In the genomic region with DNA sequence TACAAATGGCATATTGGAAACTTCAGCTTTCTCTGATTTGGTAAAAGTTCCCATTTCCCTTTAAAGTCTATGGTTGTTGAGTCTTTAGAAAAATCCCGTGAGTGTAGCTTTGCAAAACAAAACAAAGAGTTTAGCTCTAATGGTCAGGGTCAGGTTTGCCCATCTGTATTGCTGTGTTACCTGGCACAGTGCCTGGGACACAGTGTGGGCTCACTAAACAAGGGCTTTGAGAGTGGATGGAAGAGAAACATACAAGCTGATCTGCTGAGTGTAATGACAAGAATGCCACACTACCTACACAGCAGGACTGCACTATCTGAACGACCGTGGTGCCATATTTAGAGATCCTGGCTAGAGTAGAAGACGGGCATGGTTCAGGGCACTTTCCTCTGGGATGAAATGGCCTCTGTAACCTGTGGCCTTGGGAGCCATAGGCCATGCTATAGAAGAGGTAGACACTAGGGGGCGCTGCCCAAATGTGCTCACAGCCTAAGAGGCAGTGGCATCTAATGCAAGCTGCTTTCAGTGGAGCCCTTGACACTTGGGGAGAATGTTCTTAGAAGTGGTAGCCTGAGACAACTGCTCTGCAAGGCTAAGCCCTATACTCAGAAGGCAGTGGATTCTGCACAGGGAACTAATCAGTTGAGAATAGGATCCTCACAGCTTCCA, we compare ENCODE assay signal across 9 mouse cellular contexts. TPM values are rescaled to one million over a fixed set of nuclear protein-coding genes. Genes with fewer than 3 reads are reported as not detected.
A peak's percentile ranks its signal among the peaks of the same experiment; 100 is the strongest.
DNase-seq lines count a peak whose midpoint lies in the region; ATAC-seq and TF ChIP-seq lines count a peak whose summit lies in the region.
"Had no signal": no experiment of that assay in that cellular context is flagged by ENCODE, and none has a peak within 500 bp of the region (broad histone marks: within the 10 kb centered on the region; RNA-seq: fewer than 3 reads in every experiment).

No protein-coding gene starts in this region.

- DNase-seq in kidney, adult 9 months = peak; percentile 11
- DNase-seq in kidney, adult 11 months = no peak
- peak; percentile 62 for DNase-seq in ES-E14 (ENCODE audit: low read depth, low spot score)
- DNase-seq in c-Kit-positive CD71-negative TER-119-negative erythroid progenitor cells, embryonic 14.5 days (ENCODE audit: low read depth) = peak; percentile 31
- peak; percentile 16 to 24 for DNase-seq in thymus, postnatal 36 days
- DNase-seq in gastrocnemius, postnatal 25 days = no peak

- no peaks in the 10 kb centered on the region for H3K27me3 ChIP-seq in hindbrain, embryonic 16.5 days (replicated peaks; ENCODE audit: control insufficient read depth, insufficient read depth, low read length)

- H3K4me3 ChIP-seq in ES-E14 (ENCODE audit: insufficient read depth in 1 of 2, low read depth in 1 of 2, low read length in 2 of 2, poor library complexity in 1 of 2, severe bottlenecking in 1 of 2) = no peak overlapping the region
- no peak overlapping the region for H3K4me3 ChIP-seq in hindbrain, embryonic 16.5 days (ENCODE audit: low read length)

- no peaks in the 10 kb centered on the region for H3K36me3 ChIP-seq in ES-E14 (ENCODE audit: control insufficient read depth, insufficient read depth, low read length, poor library complexity, severe bottlenecking)
- H3K36me3 ChIP-seq in hindbrain, embryonic 16.5 days (ENCODE audit: control insufficient read depth, insufficient read depth, low read length) = no peaks in the 10 kb centered on the region

- no peaks in the 10 kb centered on the region for H3K9me3 ChIP-seq in ES-E14 (ENCODE audit: control insufficient read depth, insufficient read depth, low read depth, low read length)
- H3K9me3 ChIP-seq in hindbrain, embryonic 16.5 days (ENCODE audit: control insufficient read depth, low read length) = no peaks in the 10 kb centered on the region

- H3K4me2 ChIP-seq in hindbrain, embryonic 16.5 days (ENCODE audit: low read length) = no peak overlapping the region

- in situ Hi-C loops in ES-E14 (cut with MboI; ENCODE audit: low sequenced_read_pairs in 2 of 2, unreplicated experiment in 2 of 2) = no loop called here

- no peaks in the 10 kb centered on the region for H3K4me1 ChIP-seq in ES-E14 (ENCODE audit: control insufficient read depth in 2 of 2, insufficient read depth in 2 of 2, low read length in 2 of 2, poor library complexity in 1 of 2)
- no peaks in the 10 kb centered on the region for H3K4me1 ChIP-seq in hindbrain, embryonic 16.5 days (ENCODE audit: control insufficient read depth, insufficient read depth, low read depth, low read length)

- H3K27ac ChIP-seq in ES-E14 (ENCODE audit: insufficient read depth, low read depth, low read length, poor library complexity, severe bottlenecking) = no peak overlapping the region
- H3K27ac ChIP-seq in hindbrain, embryonic 16.5 days (ENCODE audit: low read depth, low read length) = no peak overlapping the region

- no peak overlapping the region for H3K9ac ChIP-seq in ES-E14 (ENCODE audit: insufficient read depth, low read depth, low read length, poor library complexity, severe bottlenecking)
- no peak overlapping the region for H3K9ac ChIP-seq in hindbrain, embryonic 16.5 days (ENCODE audit: low read depth, low read length)

- 44% methylated on average over 5 of the region's 5 CpGs for WGBS in hindbrain, embryonic 16.5 days

- 0 out of 2 replicates have a peak, but pooled peaks have one; percentile 48 for ATAC-seq in hindbrain, embryonic 16.5 days
- peak; percentile 56 for ATAC-seq in megakaryocyte, adult 5-6 weeks (ENCODE audit: poor library complexity, severe bottlenecking)

TF ChIP-seq in ES-E14, 5 proteins besides CTCF, POLR2A, EP300 and RAD21:
- peak; percentile 57; the same call in 1 of the 2 replicates for TF ChIP-seq ZC3H11A (IDR thresholded peaks at IDR 0.05; ENCODE audit: borderline replicate concordance, low read depth, low read length)
- no peak for TF ChIP-seq HCFC1 (IDR thresholded peaks at IDR 0.05; ENCODE audit: borderline replicate concordance, insufficient read depth, low read length)
- no peak for TF ChIP-seq CHD2 (IDR thresholded peaks at IDR 0.05; ENCODE audit: low read depth, low read length)
TF ChIP-seq in ES-E14: peak in this region for 1.

RNA-seq across cellular contexts. Expression of gene Foxi1, which starts 28.3 kb away (rescaled TPM):
- total RNA-seq in ES-E14 (2012; rRNA removed) = not detected in 2 replicates
- polyA plus RNA-seq in hindbrain, embryonic 16.5 days (2015; fragmentation: Nextera tagmentation; extraction: Ambion mirVana) = not detected in 2 replicates
- total RNA-seq in megakaryocyte, adult 5-6 weeks (2015) = not detected in 2 replicates
- total RNA-seq in megakaryocyte, adult 5-6 weeks (2017) = not detected in 2 replicates
- not detected for total RNA-seq in gastrocnemius, postnatal 25 days (2021)
- total RNA-seq: layer of hippocampus, adult 8-10 months had no signal

Comparison
In these comparisons a context has a peak if more than half of its experiments do, and no peak if none do; other contexts are left out.
1. DNase-seq: peak in kidney, adult 9 months (single experiment), ES-E14 (single experiment), c-Kit-positive CD71-negative TER-119-negative erythroid progenitor cells, embryonic 14.5 days (single experiment) and thymus, postnatal 36 days (2 of 2); none in kidney, adult 11 months (single experiment) and gastrocnemius, postnatal 25 days (single experiment).